Mouse (Mus musculus) liver, embryonic 14.5 days (tissue): ENCODE measurements around the gene Ush2a.

Experiments used
- CTCF ChIP-seq: IDR thresholded peaks from 2 replicates; pipeline ENCODE4 v1.5.1; 2016; ENCODE audit warnings: antibody characterized with exemption, low read depth, control low read depth
- EP300 ChIP-seq: IDR thresholded peaks from 2 replicates; pipeline ENCODE4 v1.6.1; 2016; ENCODE audit warnings: antibody characterized with exemption, low read depth

GRCm38 (mm10) chr1:188430689-188431088 is 168.9 kb downstream of the Ush2a start:
- no peak for TF ChIP-seq EP300
- no peak for TF ChIP-seq CTCF
